Mouse (Mus musculus): ENCODE measurements around the gene Vmn1r54. TPM values are rescaled to one million over a fixed set of nuclear protein-coding genes. Genes with fewer than 3 reads are reported as not detected.
A peak's percentile ranks its signal among the peaks of the same experiment; 100 is the strongest.

The Vmn1r54 gene
- polyA plus RNA-seq, 1 experiment from 2014 or later = not detected

- H3K27me3 ChIP-seq (ENCODE audit: insufficient read depth, low read length) = no peaks in the 10 kb centered on the region
- WGBS = 62% methylated on average over 7 of the region's 7 CpGs
- H3K9ac ChIP-seq (ENCODE audit: low read depth, low read length) = no peak overlapping the region
- no peak overlapping the region for H3K4me3 ChIP-seq (replicated peaks; ENCODE audit: low read depth, low read length)
- H3K36me3 ChIP-seq (ENCODE audit: insufficient read depth, low read length) = no peaks in the 10 kb centered on the region
- no peaks in the 10 kb centered on the region for H3K9me3 ChIP-seq (replicated peaks; ENCODE audit: low read length)
- DNase-seq (ENCODE audit: low spot score) (no peak), ATAC-seq (replicated peaks; ENCODE audit: low FRiP score, low read depth) (no peak)
- peak overlapping the region; percentile 5; the same call in 1 of the 2 replicates for H3K27ac ChIP-seq
- H3K4me1 ChIP-seq (replicated peaks; ENCODE audit: insufficient read depth, low read length) = no peaks in the 10 kb centered on the region
- TF ChIP-seq CTCF (IDR thresholded peaks at IDR 0.05; ENCODE audit: low read depth) = no peak
- no peak overlapping the region for H3K4me2 ChIP-seq (ENCODE audit: low read length)
These were observed 73.5 kb downstream of the Vmn1r54 start for GRCm38 (mm10) chr6:90319475-90320191.

GRCm38 (mm10) chr6:90320429-90320828 is 74.3 kb downstream of the Vmn1r54 start:
- H3K4me2 ChIP-seq (ENCODE audit: low read length) = no peak overlapping the region
- ATAC-seq (replicated peaks; ENCODE audit: low FRiP score, low read depth) (peak; percentile 86), DNase-seq (ENCODE audit: low spot score) (peak; percentile 24)
- H3K9me3 ChIP-seq (replicated peaks; ENCODE audit: low read length) = no peaks in the 10 kb centered on the region
- H3K4me3 ChIP-seq (replicated peaks; ENCODE audit: low read depth, low read length) = no peak overlapping the region
- WGBS = 56% methylated on average over 5 of the region's 5 CpGs
- no peaks in the 10 kb centered on the region for H3K27me3 ChIP-seq (ENCODE audit: insufficient read depth, low read length)
- H3K36me3 ChIP-seq (ENCODE audit: insufficient read depth, low read length) = no peaks in the 10 kb centered on the region
- H3K27ac ChIP-seq = peak overlapping the region; percentile 47
- H3K4me1 ChIP-seq (replicated peaks; ENCODE audit: insufficient read depth, low read length) = no peaks in the 10 kb centered on the region
- TF ChIP-seq CTCF (IDR thresholded peaks at IDR 0.05; ENCODE audit: low read depth) = no peak
- no peak overlapping the region for H3K9ac ChIP-seq (ENCODE audit: low read depth, low read length)

Other genes with a start within 250 kb of the Vmn1r54 start
- gene Vmn1r47, start 230.2 kb upstream of the Vmn1r54 start, polyA plus RNA-seq (2015; fragmentation: Nextera tagmentation; extraction: Ambion mirVana) = not detected in 2 replicates
- not detected in 2 replicates for gene Vmn1r48, start 209.5 kb upstream of the Vmn1r54 start, polyA plus RNA-seq (2015; fragmentation: Nextera tagmentation; extraction: Ambion mirVana)
- gene Vmn1r49, start 167.8 kb upstream of the Vmn1r54 start, polyA plus RNA-seq (2015; fragmentation: Nextera tagmentation; extraction: Ambion mirVana) = not detected in 2 replicates
- gene Vmn1r50, start 144.9 kb upstream of the Vmn1r54 start, polyA plus RNA-seq (2015; fragmentation: Nextera tagmentation; extraction: Ambion mirVana) = not detected in 2 replicates
- 0.03 TPM in 1 of 2 replicates, not detected in the other for gene Vmn1r51, start 123.7 kb upstream of the Vmn1r54 start, polyA plus RNA-seq (2015; fragmentation: Nextera tagmentation; extraction: Ambion mirVana)
- gene Vmn1r52, start 71.5 kb upstream of the Vmn1r54 start, polyA plus RNA-seq (2015; fragmentation: Nextera tagmentation; extraction: Ambion mirVana) = not detected in 2 replicates
- gene V1ra8, start 43.5 kb upstream of the Vmn1r54 start, polyA plus RNA-seq (2015; fragmentation: Nextera tagmentation; extraction: Ambion mirVana) = not detected in 2 replicates
- not detected in 2 replicates for gene Vmn1r53, start 21.9 kb upstream of the Vmn1r54 start, polyA plus RNA-seq (2015; fragmentation: Nextera tagmentation; extraction: Ambion mirVana)
- not detected in 2 replicates for gene BC048671, start 54.9 kb downstream of the Vmn1r54 start, polyA plus RNA-seq (2015; fragmentation: Nextera tagmentation; extraction: Ambion mirVana)
- 4.4 and 6.0 TPM in 2 replicates for gene Chst13, start 78.9 kb downstream of the Vmn1r54 start, polyA plus RNA-seq (2015; fragmentation: Nextera tagmentation; extraction: Ambion mirVana)
- gene Uroc1, start 87.0 kb downstream of the Vmn1r54 start, polyA plus RNA-seq (2015; fragmentation: Nextera tagmentation; extraction: Ambion mirVana) = 0.38 and 0.69 TPM in 2 replicates
- gene Zxdc, start 123.2 kb downstream of the Vmn1r54 start, polyA plus RNA-seq (2015; fragmentation: Nextera tagmentation; extraction: Ambion mirVana) = 8.8 and 9.1 TPM in 2 replicates
- 0.48 and 0.71 TPM in 2 replicates for gene Cfap100, start 182.5 kb downstream of the Vmn1r54 start, polyA plus RNA-seq (2015; fragmentation: Nextera tagmentation; extraction: Ambion mirVana)
- gene Klf15, start 216.3 kb downstream of the Vmn1r54 start, polyA plus RNA-seq (2015; fragmentation: Nextera tagmentation; extraction: Ambion mirVana) = 17.1 and 20.8 TPM in 2 replicates
- 42.8 and 47.1 TPM in 2 replicates for gene Aldh1l1, start 240.1 kb downstream of the Vmn1r54 start, polyA plus RNA-seq (2015; fragmentation: Nextera tagmentation; extraction: Ambion mirVana)